Mouse (Mus musculus) midbrain, embryonic 14.5 days (tissue): ENCODE measurements around the gene Itgb5. TPM values are rescaled to one million over a fixed set of nuclear protein-coding genes. Genes with fewer than 3 reads are reported as not detected.
A peak's percentile ranks its signal among the peaks of the same experiment; 100 is the strongest.

ENCODE experiments used
- ATAC-seq: fragments of 200-750 bp; cut with Nextera tagmentation; 2 replicates; pipeline ENCODE4 v1.8.0; 2017; ENCODE audit warnings: moderate number of reproducible peaks, moderate library complexity; ENCODE audit not compliant: low FRiP score, low TSS enrichment
- DNase-seq: peaks from one replicate; pipeline ENCODE4 v3.0.0-alpha.2; 2015
- H3K27ac ChIP-seq: fragments of 300-500 bp; sonication (generic); replicated peaks from 2 replicates; pipeline ENCODE4 v1.5.1; 2014; ENCODE audit warnings: mild to moderate bottlenecking, low read depth, low read length, moderate library complexity
- H3K27me3 ChIP-seq: fragments of 300-500 bp; sonication (generic); 2 replicates; pipeline ENCODE4 v1.6.1; 2014; ENCODE audit warnings: low read length, control low read depth, mixed read lengths; ENCODE audit not compliant: control insufficient read depth, insufficient read depth
- H3K36me3 ChIP-seq: fragments of 300-500 bp; sonication (generic); 2 replicates; pipeline ENCODE4 v1.6.1; 2014; ENCODE audit warnings: low read length, control low read depth; ENCODE audit not compliant: control insufficient read depth, insufficient read depth
- H3K4me1 ChIP-seq: fragments of 300-500 bp; sonication (generic); 2 replicates; pipeline ENCODE4 v1.6.1; 2014; ENCODE audit warnings: mild to moderate bottlenecking, antibody characterized with exemption, low read length, control low read depth; ENCODE audit not compliant: control insufficient read depth, insufficient read depth
- H3K4me2 ChIP-seq: fragments of 300-500 bp; sonication (generic); 2 replicates; pipeline ENCODE4 v1.6.1; 2014; ENCODE audit warnings: mild to moderate bottlenecking, low read length, moderate library complexity
- H3K4me3 ChIP-seq: fragments of 300-500 bp; sonication (generic); replicated peaks from 2 replicates; pipeline ENCODE4 v1.5.1; 2014; ENCODE audit warnings: low read depth, low read length
- H3K9ac ChIP-seq: fragments of 300-500 bp; sonication (generic); replicated peaks from 2 replicates; pipeline ENCODE4 v1.6.1; 2014; ENCODE audit warnings: mild to moderate bottlenecking, low read length, moderate library complexity
- H3K9me3 ChIP-seq: fragments of 300-500 bp; sonication (generic); 2 replicates; pipeline ENCODE4 v1.6.1; 2016; ENCODE audit warnings: low read length, control low read depth, mixed read lengths; ENCODE audit not compliant: control insufficient read depth
- WGBS: fragments of 180-500 bp; shearing (Covaris S2); extraction: QIAGEN DNeasy Blood & Tissue Kit; methylation state at CpG from one replicate; pipeline ENCODE4 v1.1.7; 2014; 5-methylcytosine and 5-hydroxymethylcytosine counted together
- polyA plus RNA-seq: library from polyadenylated mRNA; unstranded; fragments of >200 nt; fragmentation: Nextera tagmentation; extraction: Ambion mirVana; gene quantifications from 2 replicates; pipeline ENCODE4 v1.2.1, GENCODE M21; 2014

Gene Itgb5
- polyA plus RNA-seq, 1 experiment from 2014 or later = 19.3 TPM

DNA sequence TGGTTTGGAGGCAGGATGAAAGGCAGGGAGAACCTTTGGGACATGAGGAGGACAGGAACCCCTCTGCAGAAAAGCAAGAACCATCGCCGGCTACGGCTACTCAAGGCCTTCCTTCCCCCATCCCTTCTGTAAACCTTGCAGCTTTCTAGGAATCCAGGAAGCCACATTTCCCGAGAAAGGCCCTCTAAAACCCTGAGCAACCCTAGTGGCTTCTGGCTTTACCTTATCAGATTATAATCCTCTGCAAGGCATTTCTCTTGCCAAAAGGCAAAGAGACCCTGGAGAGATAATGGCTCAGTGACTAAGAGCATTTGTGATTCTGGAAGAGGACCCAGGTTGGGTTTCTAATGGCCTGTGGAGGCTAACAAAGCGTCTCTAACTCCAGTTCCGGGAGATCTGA lies 11.2 kb downstream of the Itgb5 start:
- H3K9ac ChIP-seq = no peak overlapping the region
- H3K4me2 ChIP-seq = no peak overlapping the region
- no peaks in the 10 kb centered on the region for H3K27me3 ChIP-seq
- H3K36me3 ChIP-seq = no peaks in the 10 kb centered on the region
- ATAC-seq (no peak), DNase-seq (no peak)
- no peaks in the 10 kb centered on the region for H3K4me1 ChIP-seq
- 81% methylated on average over 6 of the region's 6 CpGs for WGBS
- H3K27ac ChIP-seq = no peak overlapping the region
- no peaks in the 10 kb centered on the region for H3K9me3 ChIP-seq
- no peak overlapping the region for H3K4me3 ChIP-seq

DNA sequence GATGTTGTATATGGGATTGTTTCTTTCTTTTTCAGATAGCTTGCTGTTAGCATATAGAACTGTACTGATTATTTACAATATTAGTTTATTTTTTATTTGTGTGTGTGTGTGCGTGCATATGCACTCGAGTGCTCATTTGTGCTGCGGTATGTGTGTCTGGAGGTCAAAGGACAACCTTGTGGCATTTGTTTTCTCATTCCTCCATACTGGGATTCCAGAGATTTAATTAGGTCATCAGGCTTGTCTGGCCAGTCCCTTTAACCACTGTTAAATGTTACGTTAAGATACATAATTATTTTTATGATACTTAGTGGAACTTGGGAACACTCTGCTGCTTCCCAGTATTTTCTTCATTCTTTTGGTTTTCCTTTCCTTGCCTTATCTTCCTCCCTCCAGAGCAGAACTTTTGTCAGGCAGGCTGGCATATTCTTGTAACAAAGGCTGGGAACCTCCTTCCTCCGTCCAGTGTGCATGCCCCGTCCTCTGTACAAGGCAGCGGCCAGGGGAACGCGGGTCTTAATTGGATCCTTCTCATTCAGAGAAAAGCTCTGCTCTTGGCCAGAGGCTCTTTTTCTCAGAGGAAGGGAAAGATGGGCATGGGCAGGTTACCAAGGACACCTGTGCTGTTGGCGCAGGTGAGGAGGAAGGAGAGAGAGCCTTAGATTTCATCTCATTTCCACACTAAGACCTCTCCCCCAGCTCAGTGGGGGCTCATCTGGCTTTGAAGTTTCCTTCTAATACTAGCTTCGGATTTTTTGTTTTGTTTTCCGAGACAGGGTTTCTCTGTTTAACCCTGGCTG lies 12.8 kb downstream of the Itgb5 start:
- DNase-seq (no peak), ATAC-seq (no peak)
- WGBS = 67% methylated on average over 12 of the region's 12 CpGs
- no peak overlapping the region for H3K27ac ChIP-seq
- H3K9me3 ChIP-seq = no peaks in the 10 kb centered on the region
- H3K9ac ChIP-seq = no peak overlapping the region
- no peak overlapping the region for H3K4me2 ChIP-seq
- H3K4me3 ChIP-seq = no peak overlapping the region
- no peaks in the 10 kb centered on the region for H3K4me1 ChIP-seq
- H3K36me3 ChIP-seq = no peaks in the 10 kb centered on the region
- no peaks in the 10 kb centered on the region for H3K27me3 ChIP-seq

DNA sequence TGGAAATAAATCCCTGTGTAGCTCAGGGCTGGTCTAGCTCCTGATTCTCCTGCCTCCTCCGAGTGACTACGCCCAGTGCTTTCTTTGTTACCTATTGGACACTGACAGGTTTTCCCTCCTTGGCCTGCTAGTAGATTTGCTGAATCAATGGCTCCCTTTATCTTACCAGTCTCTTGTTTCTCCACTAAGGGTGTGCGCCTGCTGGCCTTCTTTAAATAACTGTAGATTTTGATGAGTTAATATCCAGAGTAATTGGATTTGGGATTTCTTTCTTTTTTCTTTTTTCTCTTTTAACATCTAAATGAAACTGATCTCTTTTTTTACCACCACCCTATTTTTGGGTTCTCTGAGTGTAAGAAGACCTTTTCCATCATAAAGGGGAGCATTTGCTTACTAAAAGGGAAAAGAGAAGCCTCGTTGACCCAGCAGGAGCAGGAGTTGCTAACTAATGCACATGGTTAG lies 14.7 kb downstream of the Itgb5 start:
- Histone ChIP-seq H3K27me3 (no peaks in the 10 kb centered on the region), H3K9me3 (no peaks in the 10 kb centered on the region), H3K4me2 (no peak overlapping the region), H3K27ac (no peak overlapping the region), H3K36me3 (no peaks in the 10 kb centered on the region), H3K4me3 (no peak overlapping the region), H3K4me1 (no peaks in the 10 kb centered on the region), H3K9ac (no peak overlapping the region)
- ATAC-seq = no peak
- no peak for DNase-seq
- 24% methylated on average over 4 of the region's 4 CpGs for WGBS

DNA sequence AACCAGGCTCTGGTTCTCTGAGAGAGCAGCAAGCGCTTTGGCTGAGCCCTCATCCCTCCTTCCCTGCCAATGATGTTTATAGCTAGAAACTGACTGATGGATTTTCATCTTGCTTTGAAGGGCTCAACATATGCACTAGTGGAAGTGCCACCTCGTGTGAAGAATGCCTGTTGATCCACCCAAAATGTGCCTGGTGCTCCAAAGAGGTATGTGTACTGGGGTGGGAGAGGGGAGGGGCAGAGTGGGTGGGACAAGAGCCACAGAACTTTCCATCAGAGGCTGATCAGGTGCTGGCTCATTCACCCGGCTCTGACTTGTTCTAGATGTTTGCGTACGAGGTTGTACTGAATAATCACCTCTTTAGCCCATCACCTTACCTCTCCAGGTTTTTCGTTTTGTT lies 15.4 kb downstream of the Itgb5 start:
- Histone ChIP-seq H3K4me2 (no peak overlapping the region), H3K9ac (no peak overlapping the region), H3K9me3 (no peaks in the 10 kb centered on the region), H3K4me1 (no peaks in the 10 kb centered on the region), H3K27ac (no peak overlapping the region), H3K27me3 (no peaks in the 10 kb centered on the region), H3K4me3 (no peak overlapping the region), H3K36me3 (no peaks in the 10 kb centered on the region)
- ATAC-seq = no peak
- 73% methylated on average over 6 of the region's 6 CpGs for WGBS
- no peak for DNase-seq

DNA sequence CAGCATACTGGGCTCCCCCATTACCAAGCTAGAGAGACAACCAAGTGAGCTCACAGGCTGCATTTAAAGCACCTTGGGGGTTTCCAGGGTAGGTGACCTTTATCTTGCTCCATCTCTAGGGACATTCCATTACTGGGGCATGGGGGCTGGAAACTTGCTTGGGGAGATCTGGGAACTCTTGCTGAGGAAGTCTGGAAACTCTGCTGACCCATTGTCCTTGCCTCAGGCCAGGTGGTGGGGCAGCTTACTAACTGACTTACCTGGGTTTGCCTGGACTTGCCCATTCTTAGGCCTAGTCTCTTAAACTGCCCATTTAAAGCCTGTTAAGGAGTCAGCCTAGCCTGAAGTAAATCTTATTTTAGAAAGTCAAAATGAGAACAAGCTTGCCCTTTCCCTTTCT lies 23.8 kb downstream of the Itgb5 start:
- DNase-seq (no peak), ATAC-seq (no peak)
- Histone ChIP-seq H3K27ac (no peak overlapping the region), H3K36me3 (no peaks in the 10 kb centered on the region), H3K4me3 (no peak overlapping the region), H3K9me3 (no peaks in the 10 kb centered on the region), H3K4me1 (no peaks in the 10 kb centered on the region), H3K27me3 (no peaks in the 10 kb centered on the region), H3K4me2 (no peak overlapping the region), H3K9ac (no peak overlapping the region)

DNA sequence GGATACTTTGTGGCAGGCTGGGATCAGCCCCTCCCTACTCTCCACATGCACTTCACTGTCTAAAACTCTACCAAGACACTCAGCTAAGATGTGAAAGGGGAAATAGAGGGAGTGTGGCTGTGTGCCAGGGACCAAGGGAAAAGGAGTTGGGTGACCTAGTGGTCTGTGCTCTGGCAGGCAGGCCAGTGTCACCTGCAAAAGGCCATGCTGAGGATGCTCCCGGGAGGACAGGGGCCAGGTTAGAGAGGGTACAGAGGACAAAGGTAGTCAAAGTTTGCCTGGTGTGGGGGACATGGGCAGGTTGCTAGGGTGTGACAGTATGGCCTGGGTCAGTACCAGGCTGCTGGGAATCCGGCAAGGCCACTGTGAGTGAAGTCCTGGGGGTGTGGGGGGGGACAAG lies 29.3 kb downstream of the Itgb5 start:
- no peak overlapping the region for H3K9ac ChIP-seq
- H3K4me3 ChIP-seq = no peak overlapping the region
- no peak for ATAC-seq
- no peaks in the 10 kb centered on the region for H3K9me3 ChIP-seq
- no peaks in the 10 kb centered on the region for H3K27me3 ChIP-seq
- WGBS = 93% methylated on average over 2 of the region's 2 CpGs
- H3K36me3 ChIP-seq = no peaks in the 10 kb centered on the region
- DNase-seq = no peak
- H3K4me2 ChIP-seq = no peak overlapping the region
- H3K4me1 ChIP-seq = no peaks in the 10 kb centered on the region
- no peak overlapping the region for H3K27ac ChIP-seq

DNA sequence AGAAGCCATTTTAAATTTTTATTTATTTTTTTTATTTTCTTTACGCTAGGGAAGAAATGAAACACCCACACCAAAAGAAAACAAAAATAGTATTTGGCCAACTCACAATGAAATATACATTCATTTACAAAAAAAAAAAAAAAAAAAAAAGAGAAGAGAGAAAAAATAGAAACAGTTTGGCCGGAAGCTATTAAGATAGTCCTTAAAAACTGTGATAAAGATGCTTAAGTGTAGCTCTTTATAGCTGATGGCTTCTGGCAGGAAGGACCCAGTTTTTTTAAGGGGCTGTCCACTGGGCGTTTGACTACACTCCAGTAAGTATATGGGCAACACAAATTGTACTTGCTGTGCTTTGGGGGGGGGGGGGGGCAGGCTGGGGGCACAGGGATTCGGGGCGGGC lies 29.9 kb downstream of the Itgb5 start:
- H3K9ac ChIP-seq = no peak overlapping the region

DNA sequence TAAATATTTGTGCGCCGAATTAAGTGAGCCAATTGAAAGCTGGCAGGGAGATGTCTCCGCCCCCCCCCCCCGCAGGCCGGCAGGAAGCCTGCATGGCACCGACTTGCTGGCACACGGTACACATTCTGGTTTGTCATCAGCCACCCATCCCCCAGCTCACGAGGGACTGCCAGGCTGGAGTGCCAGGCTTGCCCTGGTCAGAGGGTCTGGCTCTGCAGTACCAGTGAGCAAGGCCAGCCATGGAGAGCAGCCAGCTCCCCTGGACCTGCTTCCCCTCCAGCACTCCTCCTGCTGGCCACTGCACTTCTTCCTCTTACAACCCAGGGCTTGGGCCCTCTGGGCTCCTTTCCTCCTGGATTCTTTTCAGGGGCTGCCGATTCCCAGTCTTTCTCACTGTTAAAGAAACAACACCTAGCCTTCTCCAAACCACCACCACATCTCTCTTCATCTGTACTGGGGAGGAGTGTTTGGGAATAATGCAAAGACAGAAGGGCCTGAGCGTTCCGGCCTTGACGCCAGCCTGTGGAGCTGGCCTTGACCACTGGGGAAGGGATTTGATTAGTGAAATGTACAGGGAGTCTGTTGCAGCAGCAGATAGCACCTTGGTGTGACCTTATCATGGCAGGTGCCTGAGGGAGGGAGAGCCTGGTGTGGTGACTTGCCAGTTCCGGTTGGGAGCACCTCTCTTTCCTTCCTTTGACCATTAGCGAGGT lies 30.7 kb downstream of the Itgb5 start:
- WGBS = 37% methylated on average over 14 of the region's 14 CpGs

More for the DNA sequence above, 29.9 kb downstream of the Itgb5 start:
- DNase-seq (no peak), ATAC-seq (no peak)
- Histone ChIP-seq H3K4me3 (no peak overlapping the region), H3K4me2 (peak overlapping the region; percentile 42; the same call in 1 of the 2 replicates), H3K4me1 (no peaks in the 10 kb centered on the region), H3K27ac (no peak overlapping the region), H3K9me3 (no peaks in the 10 kb centered on the region), H3K27me3 (no peaks in the 10 kb centered on the region), H3K36me3 (no peaks in the 10 kb centered on the region)
- WGBS = 68% methylated on average over 5 of the region's 5 CpGs

DNA sequence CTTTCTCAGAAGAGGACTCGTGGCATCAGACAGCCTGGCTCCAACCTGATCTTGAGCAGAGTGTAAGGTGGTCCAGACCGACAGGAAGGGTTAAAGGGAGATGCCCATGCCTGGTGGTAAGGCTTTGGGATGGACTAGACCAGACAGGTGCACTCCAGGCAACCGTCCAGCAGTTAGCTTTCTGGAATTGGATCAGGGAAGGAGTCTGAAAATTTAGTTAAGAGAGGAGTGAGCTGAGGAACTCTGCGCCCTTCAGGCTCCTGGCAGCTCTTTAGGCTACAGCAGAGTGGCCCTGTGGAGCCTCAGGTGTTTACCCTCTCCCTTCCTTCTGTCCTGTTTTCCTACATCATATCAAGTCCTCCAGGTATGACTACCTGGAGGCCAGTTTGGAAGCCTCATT lies 32.9 kb downstream of the Itgb5 start:
- WGBS = 84% methylated on average over 4 of the region's 4 CpGs
- Histone ChIP-seq H3K36me3 (no peaks in the 10 kb centered on the region), H3K4me3 (no peak overlapping the region), H3K9me3 (no peaks in the 10 kb centered on the region), H3K27me3 (no peaks in the 10 kb centered on the region), H3K4me2 (no peak overlapping the region), H3K4me1 (no peaks in the 10 kb centered on the region), H3K9ac (no peak overlapping the region), H3K27ac (no peak overlapping the region)
- ATAC-seq (no peak), DNase-seq (no peak)

More for the DNA sequence above, 30.7 kb downstream of the Itgb5 start:
- ATAC-seq (peak; percentile 82), DNase-seq (peak; percentile 75)
- Histone ChIP-seq H3K36me3 (no peaks in the 10 kb centered on the region), H3K9me3 (no peaks in the 10 kb centered on the region), H3K4me2 (peak overlapping the region; percentile 42), H3K27ac (peak overlapping the region; percentile 2; the same call in 1 of the 2 replicates), H3K4me3 (0 out of 2 replicates have a peak overlapping the region, but pooled peaks have one; percentile 0), H3K9ac (no peak overlapping the region), H3K27me3 (no peaks in the 10 kb centered on the region), H3K4me1 (no peaks in the 10 kb centered on the region)
